Mouse (Mus musculus) lung, embryonic 14.5 days (tissue): ENCODE measurements around the gene Cbr2. TPM values are rescaled to one million over a fixed set of nuclear protein-coding genes. Genes with fewer than 3 reads are reported as not detected.

Experiments used
- ATAC-seq: fragments of 200-750 bp; cut with Nextera tagmentation; 2 replicates; pipeline ENCODE4 v1.8.0; 2017; ENCODE audit warnings: mild to moderate bottlenecking, moderate TSS enrichment, moderate library complexity; ENCODE audit not compliant: insufficient read depth
- DNase-seq: peaks from one replicate; pipeline ENCODE4 v3.0.0-alpha.2; 2015
- H3K27ac ChIP-seq: fragments of 300-500 bp; sonication (generic); 2 replicates; pipeline ENCODE4 v1.5.1; 2014; ENCODE audit warnings: low read depth, mild to moderate bottlenecking, moderate library complexity
- H3K27me3 ChIP-seq: fragments of 300-500 bp; sonication (generic); 2 replicates; pipeline ENCODE4 v1.6.1; 2014; ENCODE audit warnings: low read length, control low read depth; ENCODE audit not compliant: insufficient read depth
- H3K36me3 ChIP-seq: fragments of 300-500 bp; sonication (generic); 2 replicates; pipeline ENCODE4 v1.6.1; 2014; ENCODE audit warnings: control low read depth; ENCODE audit not compliant: insufficient read depth
- H3K4me1 ChIP-seq: fragments of 300-500 bp; sonication (generic); 2 replicates; pipeline ENCODE4 v1.6.1; 2014; ENCODE audit warnings: antibody characterized with exemption, control low read depth; ENCODE audit not compliant: insufficient read depth
- H3K4me2 ChIP-seq: fragments of 300-500 bp; sonication (generic); 2 replicates; pipeline ENCODE4 v1.6.1; 2014; ENCODE audit warnings: mild to moderate bottlenecking
- H3K4me3 ChIP-seq: fragments of 300-500 bp; sonication (generic); 2 replicates; pipeline ENCODE4 v1.5.1; 2014; ENCODE audit warnings: low read depth, low read length
- H3K9ac ChIP-seq: fragments of 300-500 bp; sonication (generic); 2 replicates; pipeline ENCODE4 v1.6.1; 2014
- H3K9me3 ChIP-seq: fragments of 300-500 bp; sonication (generic); 2 replicates; pipeline ENCODE4 v1.6.1; 2016; ENCODE audit warnings: low read depth, low read length, control low read depth
- CTCF ChIP-seq: IDR thresholded peaks from 2 replicates; pipeline ENCODE4 v1.5.1; 2016; ENCODE audit warnings: antibody characterized with exemption, low read depth
- WGBS: fragments of 180-500 bp; shearing (Covaris S2); extraction: QIAGEN DNeasy Blood & Tissue Kit; methylation state at CpG from one replicate; pipeline ENCODE4 v1.1.7; 2014; 5-methylcytosine and 5-hydroxymethylcytosine counted together
- polyA plus RNA-seq: library from polyadenylated mRNA; unstranded; fragments of >200 nt; fragmentation: Nextera tagmentation; extraction: Ambion mirVana; gene quantifications from 2 replicates; pipeline ENCODE4 v1.2.1, GENCODE M21; 2014

Cbr2 gene
- polyA plus RNA-seq, 1 experiment from 2014 or later = 14.7 TPM

DNA sequence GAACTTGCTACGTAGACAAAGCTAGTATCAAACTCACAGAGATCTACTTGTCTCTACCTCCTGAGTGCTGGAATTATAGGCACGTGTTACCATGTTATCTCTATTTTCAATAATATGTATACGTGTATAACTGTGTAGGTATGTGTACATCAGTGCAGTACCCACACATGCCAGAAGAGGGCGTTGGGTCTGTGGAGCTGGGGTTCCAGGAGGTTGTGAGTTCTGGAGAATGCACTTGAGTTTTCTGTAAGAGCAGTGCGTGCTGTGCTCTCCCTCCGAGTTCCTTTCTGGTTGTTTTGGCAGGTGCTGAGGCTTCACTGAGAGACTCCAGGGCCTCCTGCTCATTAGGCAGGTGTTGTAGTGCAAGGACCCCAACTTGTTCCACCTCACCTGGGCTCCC is 35.3 kb downstream of the Cbr2 start:
- Histone ChIP-seq H3K36me3 (peaks cover 49% of the 10 kb centered on the region), H3K27ac (no peak overlapping the region), H3K9me3 (no peaks in the 10 kb centered on the region), H3K4me3 (no peak overlapping the region), H3K27me3 (no peaks in the 10 kb centered on the region), H3K4me1 (no peaks in the 10 kb centered on the region; the same call in 1 of the 2 replicates), H3K4me2 (no peak overlapping the region), H3K9ac (no peak overlapping the region)
- WGBS = 89% methylated on average over 6 of the region's 6 CpGs
- ATAC-seq (no peak), DNase-seq (peak; percentile 20)
- peak; percentile 57 for TF ChIP-seq CTCF

DNA sequence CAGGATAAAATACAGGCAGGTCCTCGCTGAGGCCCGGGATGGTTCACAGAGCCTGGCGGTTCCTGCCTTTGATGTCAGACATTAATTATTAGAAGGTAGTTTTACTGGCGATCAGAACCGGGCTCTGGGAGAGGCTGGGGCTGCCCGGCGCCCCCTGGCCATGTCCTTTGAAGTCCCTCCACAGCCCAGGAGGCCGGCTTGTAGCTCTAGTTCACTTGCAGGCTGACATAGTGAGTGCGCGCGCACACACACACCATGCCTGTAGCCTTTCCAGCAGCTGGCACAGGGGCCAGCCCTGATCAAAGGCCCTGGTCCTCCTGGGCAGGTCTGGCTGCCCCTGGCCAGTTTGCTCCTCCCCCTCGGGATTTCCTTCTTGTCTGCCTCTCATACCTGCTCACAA is 36.3 kb downstream of the Cbr2 start:
- no peaks in the 10 kb centered on the region for H3K9me3 ChIP-seq
- no peak for TF ChIP-seq CTCF
- no peaks in the 10 kb centered on the region; the same call in 1 of the 2 replicates for H3K4me1 ChIP-seq
- H3K27ac ChIP-seq = peak overlapping the region; percentile 33
- peaks cover 46% of the 10 kb centered on the region for H3K36me3 ChIP-seq
- peak; percentile 41 for DNase-seq
- no peak overlapping the region for H3K9ac ChIP-seq
- no peaks in the 10 kb centered on the region for H3K27me3 ChIP-seq
- ATAC-seq = peak; percentile 59
- WGBS = 27% methylated on average over 12 of the region's 12 CpGs
- no peak overlapping the region for H3K4me3 ChIP-seq
- peak overlapping the region; percentile 2; the same call in 1 of the 2 replicates for H3K4me2 ChIP-seq

DNA sequence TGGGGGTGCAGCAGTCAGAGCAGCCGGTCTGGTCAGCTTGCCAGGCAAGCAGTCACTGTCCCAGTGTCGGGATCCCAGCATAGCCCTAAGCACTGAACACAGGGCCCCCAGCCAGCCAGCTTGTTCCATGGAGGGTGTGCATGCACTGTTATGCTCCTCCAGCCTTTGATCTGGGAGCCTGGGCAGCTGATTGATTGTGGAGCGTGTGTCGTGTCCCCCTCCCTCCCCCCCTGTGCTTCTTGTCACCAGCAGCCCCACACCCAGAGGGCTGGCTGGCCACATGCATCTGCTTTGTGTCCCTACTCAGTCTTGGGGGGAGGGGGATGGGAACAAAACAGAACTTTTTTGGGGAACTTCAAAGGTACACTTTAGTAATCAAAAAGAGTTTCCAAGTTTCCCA is 36.7 kb downstream of the Cbr2 start:
- H3K9me3 ChIP-seq = no peaks in the 10 kb centered on the region
- WGBS = 8% methylated on average over 4 of the region's 4 CpGs
- no peaks in the 10 kb centered on the region for H3K27me3 ChIP-seq
- H3K4me3 ChIP-seq = no peak overlapping the region
- H3K27ac ChIP-seq = peak overlapping the region; percentile 33
- no peak for TF ChIP-seq CTCF
- H3K4me1 ChIP-seq = no peaks in the 10 kb centered on the region; the same call in 1 of the 2 replicates
- peak; percentile 79 for DNase-seq
- peak; percentile 93 for ATAC-seq
- H3K4me2 ChIP-seq = 0 out of 2 replicates have a peak overlapping the region, but pooled peaks have one; percentile 18
- H3K9ac ChIP-seq = no peak overlapping the region; the same call in 1 of the 2 replicates
- peaks cover 46% of the 10 kb centered on the region for H3K36me3 ChIP-seq

DNA sequence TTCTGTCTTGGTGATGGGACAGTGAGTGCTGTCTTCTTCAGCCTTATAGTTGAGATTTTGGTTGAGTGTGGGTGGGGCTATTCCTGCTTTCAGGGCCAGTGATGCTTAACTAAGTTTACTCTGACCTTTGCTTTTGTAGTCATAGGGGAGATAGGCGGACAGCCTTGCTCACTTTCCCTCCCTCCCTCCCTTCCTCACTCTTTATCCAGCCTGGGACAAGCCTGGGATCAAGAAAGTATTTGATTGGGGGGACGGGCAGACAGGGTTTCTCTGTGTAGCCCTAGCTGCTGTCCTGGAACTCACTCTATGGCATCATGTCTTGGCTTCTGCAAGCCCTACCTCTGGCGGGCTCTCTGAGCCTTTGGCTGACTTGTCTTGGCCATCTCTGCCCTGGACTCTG is 38.5 kb downstream of the Cbr2 start:
- H3K4me2 ChIP-seq = no peak overlapping the region
- ATAC-seq (no peak), DNase-seq (no peak)
- H3K9me3 ChIP-seq = no peaks in the 10 kb centered on the region
- H3K9ac ChIP-seq = no peak overlapping the region
- no peak for TF ChIP-seq CTCF
- WGBS = 77% methylated on average over 3 of the region's 3 CpGs
- H3K4me1 ChIP-seq = no peaks in the 10 kb centered on the region; the same call in 1 of the 2 replicates
- H3K4me3 ChIP-seq = no peak overlapping the region
- H3K27me3 ChIP-seq = no peaks in the 10 kb centered on the region
- no peak overlapping the region for H3K27ac ChIP-seq
- peaks cover 50% of the 10 kb centered on the region for H3K36me3 ChIP-seq

DNA sequence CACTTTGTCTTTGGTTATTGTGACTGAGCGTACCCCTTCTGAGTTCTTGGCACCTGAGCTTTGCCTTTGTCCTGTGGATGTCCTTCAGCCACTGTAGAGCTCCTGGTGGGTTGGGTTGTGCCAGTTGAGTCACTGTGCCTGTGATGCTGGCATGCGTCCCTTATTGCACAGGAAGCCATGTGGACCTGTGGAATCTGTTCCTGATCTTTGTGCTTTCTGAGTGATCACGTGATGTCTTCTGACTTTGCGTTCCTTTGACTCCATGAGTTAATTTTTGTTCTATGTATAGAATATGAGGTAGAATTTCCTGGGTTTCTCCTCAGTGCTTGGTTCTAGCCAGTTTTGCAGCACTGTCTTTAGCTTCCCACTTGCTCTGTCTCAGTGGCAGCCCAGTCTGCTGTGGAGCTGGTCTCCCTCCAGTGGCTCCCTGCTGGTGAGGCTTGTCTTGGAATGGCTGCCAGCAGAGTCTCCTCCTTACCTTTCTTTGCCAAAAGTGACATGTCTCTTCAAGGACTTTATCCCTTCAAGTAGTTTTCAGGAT is 39.4 kb downstream of the Cbr2 start:
- TF ChIP-seq CTCF = no peak
- Histone ChIP-seq H3K36me3 (peaks cover 55% of the 10 kb centered on the region), H3K4me3 (no peak overlapping the region), H3K27ac (no peak overlapping the region), H3K4me1 (peaks cover under 1% of the 10 kb centered on the region; the same call in 1 of the 2 replicates), H3K9ac (no peak overlapping the region), H3K9me3 (no peaks in the 10 kb centered on the region), H3K4me2 (no peak overlapping the region), H3K27me3 (no peaks in the 10 kb centered on the region)
- no peak for ATAC-seq
- WGBS = 85% methylated on average over 4 of the region's 4 CpGs
- DNase-seq = no peak

DNA sequence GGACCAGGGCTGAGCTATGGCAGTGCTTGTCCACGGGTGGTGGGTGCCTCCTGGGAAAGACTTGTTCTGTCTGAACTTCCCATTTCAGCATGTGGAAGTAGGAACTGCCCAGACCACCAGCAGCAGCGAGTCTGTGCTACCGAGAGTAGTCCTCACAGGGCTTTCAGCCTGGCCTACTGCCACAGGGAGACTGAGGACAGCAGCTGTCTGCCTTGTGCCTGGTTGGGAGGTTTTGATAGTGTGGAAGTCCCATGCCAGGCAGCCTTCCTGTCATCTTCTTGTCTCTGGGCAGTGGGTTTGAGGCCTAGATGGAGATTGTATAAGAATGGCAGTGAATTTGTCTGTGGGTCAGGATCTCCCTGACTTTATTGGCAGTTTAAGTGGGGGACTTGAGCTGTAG is 42.5 kb downstream of the Cbr2 start:
- Histone ChIP-seq H3K9me3 (no peaks in the 10 kb centered on the region), H3K36me3 (peaks cover 61% of the 10 kb centered on the region), H3K9ac (no peak overlapping the region), H3K4me1 (peaks cover 14% of the 10 kb centered on the region), H3K27ac (no peak overlapping the region), H3K4me2 (no peak overlapping the region), H3K4me3 (no peak overlapping the region), H3K27me3 (no peaks in the 10 kb centered on the region)
- ATAC-seq = no peak
- TF ChIP-seq CTCF = no peak
- 75% methylated on average over 3 of the region's 3 CpGs for WGBS
- no peak for DNase-seq

DNA sequence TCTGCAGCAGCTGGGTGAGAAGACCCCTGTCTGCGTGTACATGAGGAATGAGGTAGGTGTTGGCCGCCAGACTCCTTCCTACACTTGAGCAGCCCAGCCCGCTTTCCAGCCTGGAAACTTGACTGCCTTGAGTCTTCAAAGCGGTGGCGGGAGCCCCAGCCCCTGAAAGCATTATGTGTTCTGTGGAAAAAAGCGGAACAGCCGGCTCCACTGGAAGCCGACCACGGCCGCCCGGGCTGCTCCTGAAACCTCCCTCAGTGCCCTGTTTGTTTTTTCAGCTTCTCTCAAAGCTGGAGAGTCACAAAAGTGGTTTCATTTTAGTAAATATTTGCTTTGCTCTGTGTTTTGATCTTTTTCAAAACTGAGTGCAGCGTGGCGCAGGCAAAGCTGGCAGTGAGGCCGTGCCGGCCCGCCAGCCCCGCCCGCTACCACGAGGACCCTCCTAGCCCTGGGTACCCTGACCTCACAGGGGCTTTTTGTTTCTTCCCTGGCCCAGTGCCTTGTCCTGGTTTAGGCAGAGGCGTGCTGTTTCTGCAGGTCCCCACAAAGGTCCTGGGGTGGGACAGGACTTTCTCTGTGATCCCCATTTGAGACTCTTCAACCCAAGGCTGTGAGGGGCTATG is 45.2 kb downstream of the Cbr2 start:
- H3K27ac ChIP-seq = peak overlapping the region; percentile 95
- no peak overlapping the region for H3K4me3 ChIP-seq
- 47% methylated on average over 20 of the region's 20 CpGs for WGBS
- no peaks in the 10 kb centered on the region for H3K9me3 ChIP-seq
- ATAC-seq (peak; percentile 79), DNase-seq (peak; percentile 81)
- H3K4me2 ChIP-seq = peak overlapping the region; percentile 13
- H3K4me1 ChIP-seq = peaks cover 14% of the 10 kb centered on the region
- no peaks in the 10 kb centered on the region for H3K27me3 ChIP-seq
- peak overlapping the region; percentile 9; the same call in 1 of the 2 replicates for H3K9ac ChIP-seq
- TF ChIP-seq CTCF = no peak
- peaks cover 67% of the 10 kb centered on the region for H3K36me3 ChIP-seq
